Mouse (Mus musculus) left cerebral cortex, postnatal 4 days (tissue): ENCODE results near the gene Arhgef10l. TPM values are rescaled to one million over a fixed set of nuclear protein-coding genes. Genes with fewer than 3 reads are reported as not detected.

Experiments used
- DNase-seq: peaks from one replicate; pipeline ENCODE4 v3.0.0-alpha.2; 2022
- intact Hi-C: fragments of 180-260 bp; cut with DNase I; formaldehyde crosslinking; loops from one replicate; pipeline ENCODE4 v1.15.1; 2025
- total RNA-seq, 2 experiments: library from RNA; stranded (reverse); gene quantifications; 2 replicates each; pipeline ENCODE4 v1.2.3; 2021

Arhgef10l gene
- total RNA-seq, 2 experiments from 2014 or later, result 50.6 to 52.0 TPM

- peak; percentile 68 for DNase-seq
- intact Hi-C loops, result no loop called here
Observed at GRCm38 (mm10) chr4:140610841-140611609, 54.8 kb downstream of the Arhgef10l start.

- DNase-seq, result no peak
- intact Hi-C loops, result no loop called here
Observed at GRCm38 (mm10) chr4:140608228-140608720, 57.5 kb downstream of the Arhgef10l start.

DNA sequence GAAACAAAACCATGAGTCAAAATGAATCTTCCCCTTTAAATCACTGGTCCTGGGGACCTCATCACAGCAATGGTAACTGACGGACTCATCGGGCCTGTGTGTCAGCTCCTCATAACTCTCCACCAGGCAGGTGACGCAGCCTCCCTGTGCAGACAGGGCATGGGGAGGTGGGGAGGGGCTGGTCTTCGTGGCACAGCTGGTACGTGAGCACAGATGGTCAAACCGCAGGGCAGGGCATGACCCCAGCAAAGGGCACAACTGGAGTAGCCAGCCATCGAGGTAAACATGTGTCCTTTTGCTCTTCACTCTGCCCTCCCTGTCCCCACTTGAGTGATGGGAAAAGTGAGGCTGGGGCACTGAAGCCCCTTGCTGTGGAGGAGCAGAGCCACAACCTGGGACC is 59.0 kb downstream of the Arhgef10l start:
- intact Hi-C loops, result no loop called here
- no peak for DNase-seq

DNA sequence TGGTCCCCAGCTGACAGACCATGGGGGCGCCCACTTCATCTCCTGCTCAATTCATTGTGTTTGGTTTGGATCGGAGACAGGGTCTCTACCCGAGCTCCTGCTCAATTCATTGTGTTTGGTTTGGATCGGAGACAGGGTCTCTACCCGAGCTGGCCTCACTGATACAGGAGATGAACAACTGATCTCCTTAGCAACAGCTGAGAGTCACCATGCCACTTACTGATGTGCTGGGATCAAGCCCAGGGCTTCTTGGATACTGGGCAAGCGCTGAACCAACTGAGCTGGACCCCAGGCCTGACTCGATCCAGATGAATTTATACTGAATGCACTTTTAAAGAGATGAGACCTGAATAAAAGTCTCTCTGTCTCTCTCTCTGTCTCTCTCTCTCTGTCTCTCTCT is 59.6 kb downstream of the Arhgef10l start:
- intact Hi-C loops, result no loop called here
- no peak for DNase-seq

DNA sequence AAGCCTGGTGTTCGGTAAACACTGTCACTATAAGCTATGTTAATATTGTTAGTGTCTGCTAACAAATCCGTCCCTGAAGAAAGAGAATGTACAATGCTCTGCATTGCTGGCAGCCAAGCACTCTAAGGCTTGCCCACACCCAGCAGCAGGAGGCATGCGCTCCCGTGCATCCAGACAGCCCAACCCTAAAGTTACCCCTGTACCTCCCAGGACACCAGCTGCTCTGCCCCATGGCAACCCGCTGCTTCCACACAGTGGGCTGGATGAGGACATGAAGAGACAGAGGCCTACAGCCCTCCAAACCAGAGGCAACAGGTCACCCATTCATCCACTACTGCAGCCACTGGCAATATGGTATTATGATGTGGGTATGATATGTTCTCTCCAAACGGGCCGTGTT is 60.0 kb downstream of the Arhgef10l start:
- intact Hi-C loops, result no loop called here

GRCm38 (mm10) chr4:140605247-140605646 is 60.6 kb downstream of the Arhgef10l start:
- intact Hi-C loops, result no loop called here
- peak; percentile 73 for DNase-seq

More for the DNA sequence above, 60.0 kb downstream of the Arhgef10l start:
- no peak for DNase-seq

GRCm38 (mm10) chr4:140604541-140604940 is 61.3 kb downstream of the Arhgef10l start:
- DNase-seq, result no peak
- intact Hi-C loops, result no loop called here

DNA sequence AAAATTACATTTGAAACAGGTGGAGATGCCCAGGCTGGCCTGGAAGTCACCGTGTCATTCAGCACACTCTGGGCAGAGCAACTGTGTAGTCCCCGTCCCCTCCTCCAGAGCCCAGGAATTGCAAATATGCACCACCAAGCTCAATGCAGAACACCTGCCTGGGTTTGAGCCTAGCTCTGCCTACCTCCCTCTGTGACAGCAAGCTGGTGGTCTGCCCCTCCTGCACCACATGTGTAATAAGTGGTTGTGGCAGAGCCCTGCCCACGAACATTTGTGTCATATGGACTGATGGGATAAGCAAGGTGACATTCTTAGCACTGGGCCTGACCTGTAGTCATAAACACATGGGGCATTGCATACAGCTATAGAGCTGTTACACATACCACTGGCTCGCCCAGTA is 63.8 kb downstream of the Arhgef10l start:
- intact Hi-C loops, result no loop called here
- DNase-seq, result no peak

- intact Hi-C loops, result no loop called here
- no peak for DNase-seq
Observed at GRCm38 (mm10) chr4:140601153-140601552, 64.7 kb downstream of the Arhgef10l start.

- intact Hi-C loops, result loop anchor here (10.0 kb wide), 1 partner anchor 76 kb away; no protein-coding TSS in a partner anchor
- DNase-seq, result no peak
Observed at GRCm38 (mm10) chr4:140598846-140599245, 67.0 kb downstream of the Arhgef10l start.

- intact Hi-C loops, result loop anchor here (10.0 kb wide), 1 partner anchor 77 kb away; no protein-coding TSS in a partner anchor
- DNase-seq, result no peak
Observed at GRCm38 (mm10) chr4:140597928-140598327, 67.9 kb downstream of the Arhgef10l start.

- intact Hi-C loops, result loop anchor here (10.0 kb wide), 1 partner anchor 77 kb away; no protein-coding TSS in a partner anchor
- DNase-seq, result no peak
Observed at GRCm38 (mm10) chr4:140597378-140597777, 68.4 kb downstream of the Arhgef10l start.

DNA sequence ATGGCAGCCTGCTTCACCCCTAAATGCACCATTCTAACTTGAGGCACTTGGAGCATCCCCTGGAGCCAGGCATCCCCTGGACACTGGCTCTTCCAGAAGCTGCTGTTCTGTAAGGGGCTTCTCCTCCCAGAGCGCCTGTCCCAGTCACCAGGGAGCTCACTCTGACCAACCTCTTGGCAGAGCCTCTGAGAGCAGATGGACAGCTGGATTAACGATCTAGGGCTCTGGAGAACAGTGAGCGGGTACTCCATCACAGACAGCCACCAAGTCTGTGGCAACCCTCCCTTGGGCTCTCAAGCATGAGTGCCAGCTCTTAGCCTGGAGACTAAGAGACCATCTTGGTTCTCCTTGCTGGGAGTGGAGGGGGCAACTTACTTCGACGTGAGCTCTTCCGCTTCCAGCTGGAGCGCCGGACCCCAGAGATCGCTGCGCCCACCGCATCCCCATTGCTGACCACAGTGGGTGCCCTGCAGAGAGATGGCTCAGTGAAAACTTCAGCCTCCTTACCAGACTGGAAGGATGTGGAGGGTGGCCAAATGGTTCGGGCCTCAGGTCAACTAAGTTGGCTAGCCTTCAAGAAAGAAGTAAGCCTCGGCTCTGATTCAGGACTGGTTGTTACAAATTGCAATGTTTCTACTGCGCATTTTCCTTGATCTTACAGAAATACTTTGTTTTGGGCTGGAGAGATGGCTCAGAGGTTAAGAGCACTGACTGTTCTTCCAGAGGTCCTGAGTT is 71.9 kb downstream of the Arhgef10l start:
- intact Hi-C loops, result loop anchor here (10.0 kb wide), 1 partner anchor 81 kb away; no protein-coding TSS in a partner anchor
- DNase-seq, result peak; percentile 68

- DNase-seq, result no peak
- intact Hi-C loops, result loop anchor here (10.0 kb wide), 1 partner anchor 82 kb away; no protein-coding TSS in a partner anchor
Observed at GRCm38 (mm10) chr4:140592990-140593770, 72.6 kb downstream of the Arhgef10l start.

DNA sequence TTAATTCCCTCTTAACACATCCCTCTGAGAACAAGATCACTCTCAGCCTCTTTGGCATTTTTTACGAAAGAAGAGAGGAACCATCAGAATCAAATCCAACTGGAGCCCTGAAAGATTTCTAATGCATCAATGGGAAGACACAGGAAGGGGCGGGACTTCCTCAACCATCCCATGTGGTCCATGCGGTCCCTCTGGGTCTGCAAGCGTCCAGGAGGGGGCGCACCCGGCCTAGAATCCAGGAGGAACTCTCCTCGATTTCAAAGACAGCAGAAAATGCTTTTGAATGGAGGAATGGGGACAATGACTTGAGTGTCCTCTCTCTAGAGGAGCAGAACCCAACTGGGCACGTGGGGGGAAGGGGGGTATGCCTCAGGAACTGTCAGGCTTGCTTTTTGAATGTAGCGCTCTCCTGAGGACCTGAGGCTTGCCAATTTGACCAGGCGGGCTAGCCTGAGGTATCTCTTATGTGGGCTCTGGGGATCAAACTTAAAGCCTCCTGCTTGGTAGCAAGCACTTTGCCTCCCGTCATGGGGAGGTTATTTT is 73.5 kb downstream of the Arhgef10l start:
- DNase-seq, result peak; percentile 94
- intact Hi-C loops, result loop anchor here (10.0 kb wide), 1 partner anchor 83 kb away; no protein-coding TSS in a partner anchor

GRCm38 (mm10) chr4:140586478-140586877 is 79.3 kb downstream of the Arhgef10l start:
- no peak for DNase-seq
- intact Hi-C loops, result no loop called here

GRCm38 (mm10) chr4:140584240-140584639 is 81.6 kb downstream of the Arhgef10l start:
- intact Hi-C loops, result no loop called here
- no peak for DNase-seq

GRCm38 (mm10) chr4:140582390-140583088 is 83.3 kb downstream of the Arhgef10l start:
- DNase-seq, result no peak
- intact Hi-C loops, result no loop called here

DNA sequence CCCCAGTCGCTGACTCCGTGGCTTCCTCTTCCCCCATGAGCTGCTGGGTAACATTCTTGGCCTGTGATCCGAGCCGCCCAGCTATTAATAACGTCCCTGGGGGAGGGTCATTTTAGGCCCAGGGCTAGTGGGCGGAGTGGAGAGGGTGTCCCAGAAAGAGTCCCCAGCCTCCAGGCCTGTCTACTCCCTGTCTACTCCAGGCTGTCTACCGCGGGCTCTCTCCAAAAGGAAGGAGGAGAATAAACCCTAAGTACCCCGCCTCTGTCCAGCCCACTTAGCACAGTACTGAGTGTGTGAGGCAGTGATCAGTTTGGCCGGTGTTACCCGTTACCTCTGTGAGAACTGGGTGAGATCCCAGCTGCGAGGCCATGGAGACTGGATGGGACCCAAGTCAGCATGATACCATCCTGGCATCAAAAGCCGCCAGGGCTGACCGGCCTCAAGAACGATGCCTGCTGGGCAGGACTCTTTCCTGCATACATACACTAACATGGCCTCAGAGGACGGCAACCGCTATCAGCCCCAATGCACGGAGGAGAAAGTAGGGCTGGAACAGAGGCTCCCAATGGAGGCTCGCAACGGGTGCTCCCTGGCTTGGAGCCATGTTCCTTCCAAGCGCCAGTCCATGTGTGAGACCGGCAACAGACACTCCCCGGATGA is 84.0 kb downstream of the Arhgef10l start:
- peak; percentile 32 for DNase-seq
- intact Hi-C loops, result no loop called here
